Mouse (Mus musculus): ENCODE results near the gene Bcam. TPM values are rescaled to one million over a fixed set of nuclear protein-coding genes. Genes with fewer than 3 reads are reported as not detected.

Bcam gene
- polyA plus RNA-seq, 1 experiment from 2014 or later = 13.2 TPM

- Histone ChIP-seq H3K4me3 (ENCODE audit: low read depth, low read length) (no peak overlapping the region), H3K4me2 (no peak overlapping the region), H3K27me3 (ENCODE audit: control insufficient read depth, insufficient read depth, low read length) (no peaks in the 10 kb centered on the region), H3K4me1 (ENCODE audit: control insufficient read depth, insufficient read depth, low read length) (peaks cover 22% of the 10 kb centered on the region), H3K9me3 (ENCODE audit: control insufficient read depth, low read length) (no peaks in the 10 kb centered on the region), H3K27ac (ENCODE audit: low read depth, low read length) (no peak overlapping the region), H3K9ac (ENCODE audit: low read length) (no peak overlapping the region), H3K36me3 (ENCODE audit: control insufficient read depth, insufficient read depth, low read length) (no peaks in the 10 kb centered on the region)
- DNase-seq (ENCODE audit: low spot score, missing footprints) (no peak), ATAC-seq (ENCODE audit: low FRiP score) (no peak)
- WGBS = 68% methylated on average over 4 of the region's 4 CpGs
Measured at GRCm38 (mm10) chr7:19751070-19751383, 19.8 kb downstream of the Bcam start.

DNA sequence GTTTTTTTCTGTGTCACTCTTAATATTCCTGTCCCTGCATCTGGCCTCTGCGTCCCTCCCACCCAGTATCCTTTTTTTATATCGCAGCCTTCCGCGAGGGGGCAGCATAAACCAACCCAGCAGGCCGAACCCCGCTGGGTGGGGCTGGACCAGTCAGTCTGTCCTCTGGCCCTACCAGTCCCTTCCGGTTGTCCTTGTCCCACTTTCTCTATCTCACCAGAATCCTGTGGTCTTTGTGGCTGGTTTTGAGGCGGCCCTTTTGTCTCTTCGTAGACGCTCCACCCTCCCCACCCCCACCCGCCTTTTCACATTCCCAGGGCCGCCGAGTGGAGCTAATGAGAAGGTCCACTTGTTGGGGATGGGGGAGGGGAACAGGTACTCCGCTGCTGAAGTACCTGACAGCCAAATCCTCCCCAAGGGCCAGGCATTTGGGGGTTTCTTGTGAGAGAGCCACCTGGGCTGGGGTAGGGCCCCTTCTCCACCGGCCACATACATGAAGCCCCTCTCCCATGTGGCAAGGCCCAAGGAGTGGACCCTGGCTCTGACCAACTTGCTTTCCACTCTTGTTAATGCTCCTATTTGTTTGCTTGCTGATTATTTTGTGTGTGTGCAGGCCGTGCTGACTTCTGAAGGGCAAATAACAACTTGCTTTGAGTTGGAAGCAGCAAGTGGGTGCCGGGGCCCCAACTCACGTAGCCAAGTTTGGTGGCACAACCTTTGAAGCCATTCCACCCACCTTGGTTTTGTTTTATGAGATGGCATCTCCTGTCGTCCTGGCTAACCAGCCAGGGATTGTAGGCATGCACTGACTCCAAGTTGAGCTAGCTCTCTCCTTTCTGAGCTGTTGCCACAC, 20.4 kb downstream of the Bcam start, which contains the start of gene Nectin2:
Gene Nectin2, minus strand, starts transcription at position 267 of the 853 bp plus-strand sequence.
- H3K27me3 ChIP-seq (ENCODE audit: control insufficient read depth, insufficient read depth, low read length) = no peaks in the 10 kb centered on the region
- DNase-seq (ENCODE audit: low spot score, missing footprints) (peak; percentile 97), ATAC-seq (ENCODE audit: low FRiP score) (peak; percentile 76)
- peak within 1 kb of the TSS; percentile 88 for H3K9ac ChIP-seq (ENCODE audit: low read length)
- peak within 1 kb of the TSS; percentile 95 for H3K4me2 ChIP-seq
- peak within 1 kb of the TSS; percentile 55 for H3K27ac ChIP-seq (ENCODE audit: low read depth, low read length)
- H3K4me1 ChIP-seq (ENCODE audit: control insufficient read depth, insufficient read depth, low read length) = peaks cover 22% of the 10 kb centered on the region
- 19% methylated on average over 19 of the region's 19 CpGs for WGBS
- no peaks in the 10 kb centered on the region for H3K36me3 ChIP-seq (ENCODE audit: control insufficient read depth, insufficient read depth, low read length)
- no peaks in the 10 kb centered on the region for H3K9me3 ChIP-seq (ENCODE audit: control insufficient read depth, low read length)
- H3K4me3 ChIP-seq (ENCODE audit: low read depth, low read length) = peak within 1 kb of the TSS; percentile 76

GRCm38 (mm10) chr7:19749389-19750216, 21.2 kb downstream of the Bcam start:
- ATAC-seq (ENCODE audit: low FRiP score) (peak; percentile 95), DNase-seq (ENCODE audit: low spot score, missing footprints) (peak; percentile 100)
- Histone ChIP-seq H3K9me3 (ENCODE audit: control insufficient read depth, low read length) (no peaks in the 10 kb centered on the region), H3K36me3 (ENCODE audit: control insufficient read depth, insufficient read depth, low read length) (no peaks in the 10 kb centered on the region), H3K27me3 (ENCODE audit: control insufficient read depth, insufficient read depth, low read length) (no peaks in the 10 kb centered on the region), H3K4me3 (ENCODE audit: low read depth, low read length) (peak overlapping the region; percentile 76), H3K4me2 (peak overlapping the region; percentile 95), H3K4me1 (ENCODE audit: control insufficient read depth, insufficient read depth, low read length) (peaks cover 22% of the 10 kb centered on the region), H3K27ac (ENCODE audit: low read depth, low read length) (peak overlapping the region; percentile 55), H3K9ac (ENCODE audit: low read length) (peak overlapping the region; percentile 88)
- under 1% methylated on average over 46 of the region's 46 CpGs for WGBS

GRCm38 (mm10) chr7:19748219-19749195, 22.3 kb downstream of the Bcam start:
- no peaks in the 10 kb centered on the region for H3K9me3 ChIP-seq (ENCODE audit: control insufficient read depth, low read length)
- H3K27ac ChIP-seq (ENCODE audit: low read depth, low read length) = 0 out of 2 replicates have a peak overlapping the region, but pooled peaks have one; percentile 55
- peaks cover 2% of the 10 kb centered on the region; the same call in 1 of the 2 replicates for H3K36me3 ChIP-seq (ENCODE audit: control insufficient read depth, insufficient read depth, low read length)
- peak overlapping the region; percentile 76 for H3K4me3 ChIP-seq (ENCODE audit: low read depth, low read length)
- peak; percentile 23 for ATAC-seq (ENCODE audit: low FRiP score)
- peaks cover 22% of the 10 kb centered on the region for H3K4me1 ChIP-seq (ENCODE audit: control insufficient read depth, insufficient read depth, low read length)
- no peaks in the 10 kb centered on the region for H3K27me3 ChIP-seq (ENCODE audit: control insufficient read depth, insufficient read depth, low read length)
- H3K4me2 ChIP-seq = peak overlapping the region; percentile 95
- peak overlapping the region; percentile 88 for H3K9ac ChIP-seq (ENCODE audit: low read length)
- peak; percentile 94 for DNase-seq (ENCODE audit: low spot score, missing footprints)
- WGBS = under 1% methylated on average over 32 of the region's 32 CpGs

- Histone ChIP-seq H3K36me3 (ENCODE audit: control insufficient read depth, insufficient read depth, low read length) (peaks cover 2% of the 10 kb centered on the region; the same call in 1 of the 2 replicates), H3K4me1 (ENCODE audit: control insufficient read depth, insufficient read depth, low read length) (peaks cover 22% of the 10 kb centered on the region), H3K4me2 (peak overlapping the region; percentile 95), H3K27me3 (ENCODE audit: control insufficient read depth, insufficient read depth, low read length) (no peaks in the 10 kb centered on the region), H3K9me3 (ENCODE audit: control insufficient read depth, low read length) (no peaks in the 10 kb centered on the region), H3K9ac (ENCODE audit: low read length) (no peak overlapping the region), H3K4me3 (ENCODE audit: low read depth, low read length) (peak overlapping the region; percentile 76), H3K27ac (ENCODE audit: low read depth, low read length) (no peak overlapping the region)
- ATAC-seq (ENCODE audit: low FRiP score) = no peak
- 3% methylated on average over 25 of the region's 25 CpGs for WGBS
- DNase-seq (ENCODE audit: low spot score, missing footprints) = no peak
Measured at GRCm38 (mm10) chr7:19747420-19748218, 23.2 kb downstream of the Bcam start.

- Histone ChIP-seq H3K9me3 (ENCODE audit: control insufficient read depth, low read length) (no peaks in the 10 kb centered on the region), H3K36me3 (ENCODE audit: control insufficient read depth, insufficient read depth, low read length) (peaks cover 2% of the 10 kb centered on the region; the same call in 1 of the 2 replicates), H3K4me1 (ENCODE audit: control insufficient read depth, insufficient read depth, low read length) (peaks cover 26% of the 10 kb centered on the region), H3K27ac (ENCODE audit: low read depth, low read length) (no peak overlapping the region), H3K4me2 (no peak overlapping the region; the same call in 1 of the 2 replicates), H3K27me3 (ENCODE audit: control insufficient read depth, insufficient read depth, low read length) (no peaks in the 10 kb centered on the region), H3K9ac (ENCODE audit: low read length) (no peak overlapping the region), H3K4me3 (ENCODE audit: low read depth, low read length) (no peak overlapping the region)
- DNase-seq (ENCODE audit: low spot score, missing footprints) = no peak
- ATAC-seq (ENCODE audit: low FRiP score) = no peak
- 36% methylated on average over 6 of the region's 6 CpGs for WGBS
Measured at GRCm38 (mm10) chr7:19746426-19747201, 24.2 kb downstream of the Bcam start.

DNA sequence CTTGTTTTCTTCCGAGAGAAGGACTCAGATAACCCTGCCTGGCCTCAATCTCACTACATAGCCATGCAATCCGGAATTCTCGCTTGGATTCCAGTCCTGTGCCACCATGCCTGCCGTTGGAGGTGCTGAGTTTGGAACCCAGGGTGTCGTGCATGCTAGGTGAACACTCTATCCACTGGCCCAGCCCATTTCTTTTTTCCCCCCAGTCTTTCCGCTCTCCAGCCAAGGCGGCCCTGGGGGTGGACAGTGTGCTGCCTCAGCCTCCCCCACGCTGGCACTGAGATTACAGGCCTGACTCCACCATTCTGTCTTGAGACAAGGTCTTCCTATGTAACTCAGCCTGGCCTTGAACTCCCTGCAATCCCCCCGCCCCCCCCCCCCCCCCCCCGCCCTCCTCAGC, 24.8 kb downstream of the Bcam start:
- Histone ChIP-seq H3K4me1 (ENCODE audit: control insufficient read depth, insufficient read depth, low read length) (peaks cover 28% of the 10 kb centered on the region), H3K4me2 (no peak overlapping the region), H3K9ac (ENCODE audit: low read length) (no peak overlapping the region), H3K27me3 (ENCODE audit: control insufficient read depth, insufficient read depth, low read length) (no peaks in the 10 kb centered on the region), H3K36me3 (ENCODE audit: control insufficient read depth, insufficient read depth, low read length) (peaks cover 2% of the 10 kb centered on the region; the same call in 1 of the 2 replicates), H3K27ac (ENCODE audit: low read depth, low read length) (no peak overlapping the region), H3K9me3 (ENCODE audit: control insufficient read depth, low read length) (no peaks in the 10 kb centered on the region), H3K4me3 (ENCODE audit: low read depth, low read length) (no peak overlapping the region)
- WGBS = 82% methylated on average over 8 of the region's 10 CpGs
- ATAC-seq (ENCODE audit: low FRiP score) = no peak
- no peak for DNase-seq (ENCODE audit: low spot score, missing footprints)

Measured in midbrain, embryonic 11.5 days (tissue).